Mouse (Mus musculus): ENCODE results near the gene Slc9a1.

Slc9a1 gene

DNA sequence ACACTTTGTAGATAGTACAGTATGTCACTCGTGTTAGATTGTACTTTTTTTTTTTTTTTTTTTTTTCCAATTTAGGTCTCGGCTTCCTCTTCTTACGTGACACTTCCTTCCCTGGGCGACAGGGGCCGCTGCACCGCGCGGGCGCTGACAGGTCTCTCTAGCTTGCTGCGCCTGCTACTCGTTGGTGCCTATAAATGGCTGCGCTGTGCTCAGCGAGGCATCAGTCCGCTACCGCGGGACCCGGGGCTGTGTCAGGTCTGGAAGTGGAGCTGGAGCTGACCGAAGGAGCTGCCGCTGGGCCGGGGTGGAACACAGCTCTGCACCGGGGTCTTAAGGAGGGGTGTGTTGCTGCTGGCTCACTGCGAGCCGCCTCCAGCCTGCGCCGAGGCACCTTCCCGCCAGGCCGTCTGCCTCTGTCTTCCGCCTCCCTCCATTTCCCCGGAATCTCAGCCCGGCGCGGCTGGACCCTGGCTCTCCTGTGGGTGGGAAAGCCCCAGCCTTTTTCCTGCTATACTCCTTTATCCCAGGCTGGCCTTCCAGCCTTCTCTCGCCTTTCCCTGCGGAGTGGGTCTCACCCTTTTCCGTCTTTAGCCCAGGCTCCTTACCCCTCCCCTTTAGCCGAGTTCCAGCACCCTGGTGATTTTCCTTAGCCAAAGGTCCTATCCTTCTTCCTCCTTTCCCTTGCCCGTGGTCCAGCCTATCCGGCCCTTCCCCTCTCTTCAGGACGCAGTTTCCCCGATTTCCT is at the start of gene Slc9a1:
Slc9a1 (plus strand) TSS at position 154 of the 745 bp plus-strand sequence.
- peak; percentile 95 for DNase-seq (ENCODE audit: low spot score)

GRCm38 (mm10) chr4:133328129-133328528 is 41.4 kb upstream of the Slc9a1 start:
- DNase-seq (ENCODE audit: low spot score), result no peak

DNA sequence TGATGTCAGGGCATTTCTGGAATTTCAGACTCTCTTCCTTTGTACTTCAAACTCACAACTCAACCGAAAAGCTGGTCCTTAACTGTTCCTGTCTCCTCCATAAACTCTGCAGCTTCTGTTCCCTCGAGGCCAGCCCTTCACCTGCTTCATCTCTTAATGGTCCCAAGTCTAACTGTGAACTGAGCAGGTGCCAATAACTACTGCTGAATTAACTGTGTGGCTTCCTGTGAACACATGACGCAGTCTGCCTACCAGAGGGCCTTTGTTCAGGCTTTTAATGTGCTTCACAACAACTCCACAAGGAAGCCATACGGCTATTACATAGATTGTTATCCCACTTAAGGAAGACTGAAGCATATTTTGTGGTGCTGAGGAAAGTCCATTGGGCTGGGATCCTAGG is 39.2 kb upstream of the Slc9a1 start:
- no peak for DNase-seq (ENCODE audit: low spot score)

DNA sequence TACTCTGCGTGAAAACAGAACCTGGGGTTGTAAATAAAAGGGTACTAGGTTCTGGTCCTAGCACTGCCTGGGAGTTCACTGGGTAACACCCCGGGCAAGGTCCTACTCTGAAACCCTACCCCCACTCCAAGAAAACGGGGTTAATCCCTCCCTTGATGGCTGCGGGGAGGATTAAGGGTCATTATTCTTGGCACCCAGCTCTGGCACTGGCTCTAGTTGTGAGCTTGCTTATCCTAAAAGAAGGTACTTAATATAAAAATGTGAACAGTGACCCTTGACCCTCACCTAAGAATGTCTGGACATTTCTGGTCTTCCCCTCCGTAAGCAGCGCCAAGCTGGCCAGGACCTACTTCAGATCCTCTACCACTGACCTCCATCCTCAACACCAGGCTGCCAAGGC is 36.2 kb upstream of the Slc9a1 start:
- no peak for DNase-seq (ENCODE audit: low spot score)

DNA sequence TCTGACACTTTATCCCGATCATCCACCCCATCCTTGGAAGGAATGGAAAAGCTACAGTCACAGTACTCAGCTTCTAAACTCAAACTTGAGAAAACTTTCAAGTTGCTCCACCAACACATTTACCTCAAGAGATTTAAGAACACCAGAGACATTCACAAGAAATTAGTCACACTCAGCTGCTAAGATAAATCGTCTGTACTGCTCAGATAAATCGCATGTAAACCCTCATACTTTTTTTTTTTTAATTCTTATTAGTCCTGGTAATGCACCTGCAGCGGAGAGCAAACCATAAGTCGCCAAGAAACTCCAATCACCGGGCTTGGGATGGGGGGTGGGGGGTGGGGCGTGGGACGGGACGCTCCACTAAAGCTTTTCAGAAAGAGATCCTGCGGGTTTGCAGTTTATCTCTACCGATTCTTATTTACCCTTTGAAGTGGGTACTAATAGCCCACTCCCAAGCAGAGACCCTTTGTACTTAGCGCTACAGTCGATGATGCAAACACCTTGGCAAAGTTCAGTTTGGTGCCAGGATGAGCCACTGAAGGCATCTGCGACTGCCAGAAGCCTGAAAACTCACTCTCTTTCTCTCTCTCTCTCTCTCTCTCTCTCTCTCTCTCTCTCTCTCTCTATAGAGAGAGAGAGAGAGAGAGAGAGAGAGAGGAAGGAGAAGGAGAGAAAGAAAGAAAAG is 31.5 kb upstream of the Slc9a1 start:
- no peak for DNase-seq (ENCODE audit: low spot score)

- peak; percentile 52 for DNase-seq (ENCODE audit: low spot score)
Measured at GRCm38 (mm10) chr4:133338521-133339095, 30.9 kb upstream of the Slc9a1 start.

GRCm38 (mm10) chr4:133339148-133339749 is 30.3 kb upstream of the Slc9a1 start:
- peak; percentile 96 for DNase-seq (ENCODE audit: low spot score)

- DNase-seq (ENCODE audit: low spot score), result no peak
Measured at GRCm38 (mm10) chr4:133340217-133340616, 29.3 kb upstream of the Slc9a1 start.

GRCm38 (mm10) chr4:133344112-133344511 is 25.4 kb upstream of the Slc9a1 start:
- DNase-seq (ENCODE audit: low spot score), result no peak

- DNase-seq (ENCODE audit: low spot score), result no peak
Measured at GRCm38 (mm10) chr4:133345702-133346101, 23.8 kb upstream of the Slc9a1 start.

- no peak for DNase-seq (ENCODE audit: low spot score)
Measured at GRCm38 (mm10) chr4:133346577-133346976, 22.9 kb upstream of the Slc9a1 start.

GRCm38 (mm10) chr4:133347624-133348023 is 21.9 kb upstream of the Slc9a1 start:
- no peak for DNase-seq (ENCODE audit: low spot score)

GRCm38 (mm10) chr4:133348051-133348775 is 21.3 kb upstream of the Slc9a1 start:
- DNase-seq (ENCODE audit: low spot score), result no peak

- DNase-seq (ENCODE audit: low spot score), result no peak
Measured at GRCm38 (mm10) chr4:133352797-133353196, 16.7 kb upstream of the Slc9a1 start.

GRCm38 (mm10) chr4:133353367-133354365 is 15.8 kb upstream of the Slc9a1 start, which contains the start of gene Wdtc1:
Gene Wdtc1, minus strand, starts transcription at chr4:133353481.
- DNase-seq (ENCODE audit: low spot score), result no peak

DNA sequence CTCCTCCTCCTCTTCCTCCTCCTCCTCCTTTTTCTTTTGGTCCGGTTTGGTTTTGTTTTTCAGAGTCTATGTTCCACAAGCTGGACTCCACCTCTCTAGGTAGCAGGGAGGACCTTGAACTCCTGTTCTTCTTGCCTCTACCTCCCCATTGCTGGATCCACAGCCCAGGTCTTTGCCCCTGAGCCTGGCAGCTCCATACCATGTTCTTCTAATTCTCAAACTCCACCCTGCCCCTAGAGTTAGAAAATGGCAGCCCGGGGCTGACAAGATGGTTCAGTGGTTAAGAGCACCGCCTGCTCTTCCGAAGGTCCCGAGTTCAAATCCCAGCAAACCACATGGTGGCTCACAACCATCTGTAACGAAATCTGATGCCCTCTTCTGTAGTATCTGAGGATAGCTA is 14.9 kb upstream of the Slc9a1 start:
- no peak for DNase-seq (ENCODE audit: low spot score)

- DNase-seq (ENCODE audit: low spot score), result no peak
Measured at GRCm38 (mm10) chr4:133370298-133371274, 1.1 kb downstream of the Slc9a1 start.

DNA sequence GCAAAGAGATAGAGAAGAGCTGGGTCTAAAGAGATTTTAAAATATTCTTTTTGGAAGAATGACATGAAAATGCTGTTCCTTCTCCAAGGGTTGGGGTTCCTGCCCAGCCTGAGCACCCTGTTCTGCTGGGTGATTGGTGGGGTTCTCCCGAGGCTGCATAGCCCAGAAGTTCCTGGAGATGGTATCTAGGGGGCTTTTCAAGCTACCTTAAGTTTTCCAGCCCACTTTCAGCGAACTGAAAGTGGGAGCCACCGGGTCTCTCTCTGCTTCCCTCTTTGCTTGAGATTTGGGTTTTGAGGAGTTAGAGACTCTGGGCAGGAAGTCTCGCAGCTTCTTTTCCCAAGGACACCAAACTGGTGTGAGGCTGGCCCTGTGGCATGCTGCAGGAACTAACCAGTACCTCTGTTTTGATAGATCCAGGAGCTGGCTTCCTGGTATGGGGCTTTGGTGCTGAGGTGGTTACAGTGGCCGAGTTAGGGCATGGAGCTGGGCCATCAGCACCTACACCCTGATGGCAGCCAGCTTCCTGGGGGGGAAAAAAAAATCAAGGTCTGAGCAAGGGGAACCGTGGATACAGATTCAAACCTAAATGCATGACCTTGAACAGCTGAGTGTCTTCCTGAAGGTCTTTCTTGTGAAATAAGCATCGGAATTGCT is 2.2 kb downstream of the Slc9a1 start:
- DNase-seq (ENCODE audit: low spot score), result no peak

DNA sequence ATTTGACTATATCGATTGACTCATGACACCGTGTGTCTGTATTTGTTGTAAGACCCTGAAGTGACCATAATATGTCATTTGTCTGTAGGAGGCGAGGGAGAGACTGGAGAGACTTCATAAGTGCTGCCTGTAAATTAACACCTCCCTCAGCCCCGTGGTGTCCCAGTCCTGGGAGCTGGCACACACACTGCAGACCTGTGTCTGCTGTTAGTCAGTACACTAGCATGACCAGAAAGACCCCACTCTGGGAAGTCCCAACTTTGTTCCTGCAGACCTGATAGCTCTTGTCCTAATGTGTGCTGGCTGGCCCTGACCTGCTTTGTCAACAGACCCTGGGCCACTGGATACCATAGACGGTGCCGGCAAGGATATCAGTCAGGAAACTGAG is 2.8 kb downstream of the Slc9a1 start:
- DNase-seq (ENCODE audit: low spot score), result no peak

All from ovary, postnatal 10 days (tissue).